Mouse (Mus musculus) intestine, embryonic 16.5 days (tissue): Measurements from ENCODE around the gene Layn. TPM values are rescaled to one million over a fixed set of nuclear protein-coding genes. Genes with fewer than 3 reads are reported as not detected.

Source experiments
- ATAC-seq: fragments of 200-750 bp; cut with Nextera tagmentation; 2 replicates; pipeline ENCODE4 v1.8.0; 2017; ENCODE audit warnings: moderate TSS enrichment, moderate library complexity
- H3K27ac ChIP-seq: fragments of 300-500 bp; sonication (generic); 2 replicates; pipeline ENCODE4 v1.5.1; 2014; ENCODE audit warnings: mild to moderate bottlenecking, low read length
- H3K27me3 ChIP-seq: fragments of 300-500 bp; sonication (generic); replicated peaks from 2 replicates; pipeline ENCODE4 v1.6.1; 2014; ENCODE audit warnings: low read length, control low read depth, mixed read lengths; ENCODE audit not compliant: control insufficient read depth, insufficient read depth
- H3K36me3 ChIP-seq: fragments of 300-500 bp; sonication (generic); 2 replicates; pipeline ENCODE4 v1.6.1; 2014; ENCODE audit warnings: low read length, control low read depth; ENCODE audit not compliant: control insufficient read depth, insufficient read depth
- H3K4me1 ChIP-seq: fragments of 300-500 bp; sonication (generic); 2 replicates; pipeline ENCODE4 v1.6.1; 2014; ENCODE audit warnings: low read length, control low read depth, mixed read lengths; ENCODE audit not compliant: control insufficient read depth, insufficient read depth
- H3K4me2 ChIP-seq: fragments of 300-500 bp; sonication (generic); 2 replicates; pipeline ENCODE4 v1.6.1; 2014; ENCODE audit warnings: low read depth, low read length, control low read depth
- H3K4me3 ChIP-seq: fragments of 300-500 bp; sonication (generic); 2 replicates; pipeline ENCODE4 v1.5.1; 2014; ENCODE audit warnings: mild to moderate bottlenecking, low read length
- H3K9ac ChIP-seq: fragments of 300-500 bp; sonication (generic); 2 replicates; pipeline ENCODE4 v1.6.1; 2014; ENCODE audit warnings: low read depth, low read length
- H3K9me3 ChIP-seq: fragments of 300-500 bp; sonication (generic); 2 replicates; pipeline ENCODE4 v1.6.1; 2016; ENCODE audit warnings: low read length, control low read depth; ENCODE audit not compliant: control insufficient read depth
- WGBS: fragments of 180-500 bp; shearing (Covaris S2); extraction: QIAGEN DNeasy Blood & Tissue Kit; methylation state at CpG from one replicate; pipeline ENCODE4 v1.1.7; 2014; 5-methylcytosine and 5-hydroxymethylcytosine counted together
- polyA plus RNA-seq: library from polyadenylated mRNA; unstranded; fragments of >200 nt; fragmentation: Nextera tagmentation; extraction: Ambion mirVana; gene quantifications from 2 replicates; pipeline ENCODE4 v1.2.1, GENCODE M21; 2015

Gene Layn
- 3.2 and 3.3 TPM in 2 replicates for polyA plus RNA-seq

GRCm38 (mm10) chr9:51076979-51077315, at the start of gene Layn:
TSS of gene Layn (minus strand) at chr9:51077094.
- Histone ChIP-seq H3K36me3 (no peaks in the 10 kb centered on the region), H3K9me3 (no peaks in the 10 kb centered on the region), H3K27me3 (no peaks in the 10 kb centered on the region), H3K27ac (peak within 1 kb of the TSS; percentile 31), H3K4me1 (peaks cover 21% of the 10 kb centered on the region), H3K4me2 (peak within 1 kb of the TSS; percentile 93), H3K9ac (peak within 1 kb of the TSS; percentile 68), H3K4me3 (peak within 1 kb of the TSS; percentile 58)
- WGBS, result under 1% methylated on average over 14 of the region's 14 CpGs
- peak; percentile 97 for ATAC-seq

GRCm38 (mm10) chr9:51114767-51115166, 37.9 kb upstream of the Layn start:
- no peak for ATAC-seq

DNA sequence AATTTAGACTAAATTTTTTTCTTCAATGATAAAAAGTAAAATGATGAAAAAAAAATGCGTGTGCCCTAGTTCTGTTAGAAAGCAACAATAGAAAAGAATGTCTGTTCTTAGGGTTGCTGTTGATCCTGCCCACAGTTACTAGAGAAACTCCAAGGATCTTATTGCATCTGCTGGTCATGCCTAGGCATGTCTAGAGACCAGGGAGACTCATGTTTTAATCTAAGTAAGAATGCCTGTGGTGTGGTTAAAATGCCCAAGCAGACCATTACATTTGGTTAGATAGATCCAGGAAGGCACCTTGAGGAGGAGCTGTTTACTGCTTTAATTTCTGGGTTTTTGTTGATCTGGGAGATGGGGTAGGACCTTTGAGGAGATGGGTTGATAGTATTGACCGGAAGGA, 28.9 kb upstream of the Layn start:
- Histone ChIP-seq H3K4me3 (no peak overlapping the region), H3K4me2 (no peak overlapping the region), H3K4me1 (peaks cover 15% of the 10 kb centered on the region), H3K9ac (no peak overlapping the region), H3K27me3 (peaks cover 6% of the 10 kb centered on the region; the same call in 1 of the 2 replicates), H3K9me3 (no peaks in the 10 kb centered on the region), H3K36me3 (no peaks in the 10 kb centered on the region), H3K27ac (no peak overlapping the region)
- no peak for ATAC-seq
- WGBS, result 68% methylated on average over 2 of the region's 2 CpGs

More at GRCm38 (mm10) chr9:51114767-51115166, 37.9 kb upstream of the Layn start:
- H3K4me2 ChIP-seq, result no peak overlapping the region
- H3K4me3 ChIP-seq, result no peak overlapping the region
- H3K27me3 ChIP-seq, result no peaks in the 10 kb centered on the region
- H3K9ac ChIP-seq, result no peak overlapping the region
- H3K36me3 ChIP-seq, result no peaks in the 10 kb centered on the region
- no peaks in the 10 kb centered on the region for H3K9me3 ChIP-seq
- no peaks in the 10 kb centered on the region for H3K4me1 ChIP-seq
- 72% methylated on average over 4 of the region's 4 CpGs for WGBS
- no peak overlapping the region for H3K27ac ChIP-seq

DNA sequence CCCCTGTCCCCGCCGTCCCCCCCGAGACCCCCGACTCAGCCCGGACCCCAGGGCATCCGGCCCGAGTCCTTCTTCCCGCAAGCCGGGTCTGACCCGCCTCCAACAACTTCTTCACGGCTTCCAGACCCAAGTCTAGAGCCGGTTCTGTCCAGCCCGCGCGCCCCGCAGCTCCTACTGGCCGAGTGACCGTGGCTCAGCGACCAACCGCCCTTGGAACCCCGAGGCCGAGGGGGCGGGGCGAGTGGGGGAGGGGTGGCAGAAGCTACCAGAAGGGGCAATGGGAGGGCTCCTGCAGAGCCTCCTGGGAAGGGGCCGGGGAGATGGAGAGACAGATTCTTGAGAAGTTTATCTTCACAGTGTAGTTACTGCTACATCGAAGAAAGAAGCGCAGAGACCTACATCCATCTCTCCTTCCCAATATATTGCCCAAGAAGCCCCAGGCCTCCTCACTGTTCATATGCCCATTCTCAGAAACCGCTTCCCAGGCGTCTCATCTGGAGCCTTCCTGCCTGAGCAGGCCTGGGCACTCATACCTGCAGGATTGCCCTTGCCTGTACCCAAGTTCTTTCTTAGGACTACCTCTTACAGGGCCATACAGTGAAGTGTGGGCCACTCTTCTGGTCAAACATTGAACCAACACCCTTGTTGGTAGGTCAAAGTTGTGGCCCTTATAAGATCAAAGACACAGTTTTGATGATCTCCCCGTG, 27.1 kb upstream of the Layn start:
- WGBS, result 12% methylated on average over 29 of the region's 30 CpGs

DNA sequence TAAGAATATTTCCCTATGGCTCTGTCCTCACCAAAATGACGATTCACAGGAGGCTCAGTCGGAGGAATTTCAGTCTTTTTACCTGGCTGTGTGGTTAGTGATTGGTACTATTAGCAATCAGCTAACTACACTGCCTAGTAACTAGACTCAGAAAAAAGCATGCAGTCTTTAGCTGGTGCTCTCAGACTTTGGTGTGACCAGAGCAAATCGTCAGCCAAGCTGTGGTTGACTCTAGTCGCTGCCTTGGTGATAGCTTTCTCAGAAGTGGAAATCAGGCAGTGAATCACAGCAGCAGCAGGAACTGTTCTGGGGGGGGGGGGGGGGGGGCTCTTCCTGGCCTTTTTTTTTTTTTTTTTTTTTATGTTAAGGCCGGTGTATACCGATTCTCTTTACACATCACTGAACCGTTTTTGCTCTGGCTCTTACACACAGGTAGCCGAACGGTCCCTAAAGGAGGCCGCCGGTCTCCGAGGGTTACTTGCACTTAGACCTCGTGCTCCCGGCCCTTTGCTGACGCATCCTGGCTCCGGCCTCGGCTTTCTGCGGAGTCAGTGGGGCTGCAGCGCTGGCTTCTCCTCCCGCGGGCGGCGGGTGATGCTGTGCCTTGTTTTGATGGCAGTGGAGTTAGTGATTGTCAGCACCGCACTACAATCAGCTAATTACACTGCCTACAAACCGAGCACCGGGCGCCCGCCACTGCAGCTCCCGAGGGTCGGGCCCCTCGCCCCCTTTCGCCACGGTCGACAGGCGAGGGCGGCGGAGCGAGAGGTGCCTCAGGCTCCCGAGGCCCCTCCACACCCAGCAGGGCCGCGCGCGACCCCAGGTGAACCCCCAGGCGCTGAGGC, 26.3 kb upstream of the Layn start:
- peak overlapping the region; percentile 100 for H3K4me2 ChIP-seq
- H3K9me3 ChIP-seq, result no peaks in the 10 kb centered on the region
- peak; percentile 72 for ATAC-seq
- no peaks in the 10 kb centered on the region for H3K36me3 ChIP-seq
- peak overlapping the region; percentile 69 for H3K9ac ChIP-seq
- no peak overlapping the region for H3K27ac ChIP-seq
- peaks cover 15% of the 10 kb centered on the region for H3K4me1 ChIP-seq
- H3K4me3 ChIP-seq, result peak overlapping the region; percentile 61
- WGBS, result 4% methylated on average over 43 of the region's 44 CpGs
- H3K27me3 ChIP-seq, result peaks cover 6% of the 10 kb centered on the region; the same call in 1 of the 2 replicates

More for the DNA sequence above, 27.1 kb upstream of the Layn start:
- H3K4me2 ChIP-seq, result peak overlapping the region; percentile 100
- no peaks in the 10 kb centered on the region for H3K36me3 ChIP-seq
- peak overlapping the region; percentile 61 for H3K4me3 ChIP-seq
- no peak overlapping the region for H3K27ac ChIP-seq
- no peaks in the 10 kb centered on the region for H3K9me3 ChIP-seq
- peak overlapping the region; percentile 69 for H3K9ac ChIP-seq
- H3K4me1 ChIP-seq, result peaks cover 15% of the 10 kb centered on the region
- peaks cover 6% of the 10 kb centered on the region; the same call in 1 of the 2 replicates for H3K27me3 ChIP-seq
- ATAC-seq, result peak; percentile 41; the same call in 1 of the 2 replicates

DNA sequence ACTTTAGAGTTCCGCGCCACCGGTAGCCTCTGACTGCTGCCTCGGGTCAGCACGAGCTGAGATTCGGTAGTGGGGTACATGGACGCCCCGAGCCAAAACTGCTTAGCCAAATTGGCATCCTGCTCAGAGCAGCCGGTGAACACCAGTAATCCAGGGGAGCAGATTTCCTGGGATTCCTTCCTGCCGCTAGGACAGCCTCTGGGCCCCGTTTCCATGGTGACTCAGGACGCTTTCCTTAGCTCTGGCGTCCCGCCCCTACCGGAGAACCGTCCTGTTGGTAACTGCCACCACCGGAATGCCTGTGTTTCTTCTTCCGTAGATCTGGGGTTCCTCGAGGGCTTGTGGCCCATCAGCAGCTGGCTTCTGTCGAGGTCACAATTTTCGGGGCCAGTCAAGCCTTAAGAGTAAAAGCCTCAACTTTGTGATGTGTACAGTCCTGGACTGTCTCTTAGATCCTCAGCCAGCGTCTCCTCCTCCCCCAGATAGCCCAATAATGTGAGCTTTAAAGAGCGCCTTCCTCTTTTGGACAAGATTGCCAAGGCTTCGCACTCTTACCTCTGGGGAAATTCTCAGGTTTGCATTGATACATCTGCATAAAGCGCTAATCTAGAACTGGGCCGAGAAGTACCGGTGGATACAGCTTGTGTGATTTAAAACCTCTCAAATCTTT, 25.0 kb upstream of the Layn start, which contains the start of gene 4833427G06Rik:
Gene 4833427G06Rik, minus strand, starts transcription at position 323 of the 670 bp plus-strand sequence.
- H3K4me3 ChIP-seq, result peak within 1 kb of the TSS; percentile 26; the same call in 1 of the 2 replicates
- H3K9ac ChIP-seq, result 0 out of 2 replicates have a peak within 1 kb of the TSS, but pooled peaks have one; percentile 30
- WGBS, result 10% methylated on average over 27 of the region's 27 CpGs
- H3K4me1 ChIP-seq, result peaks cover 15% of the 10 kb centered on the region
- peak; percentile 83 for ATAC-seq
- peak within 1 kb of the TSS; percentile 37 for H3K4me2 ChIP-seq
- H3K27me3 ChIP-seq, result peaks cover 6% of the 10 kb centered on the region; the same call in 1 of the 2 replicates
- no peaks in the 10 kb centered on the region for H3K9me3 ChIP-seq
- H3K27ac ChIP-seq, result no peak within 1 kb of the TSS
- H3K36me3 ChIP-seq, result no peaks in the 10 kb centered on the region

GRCm38 (mm10) chr9:51096306-51096705, 19.4 kb upstream of the Layn start:
- WGBS, result 39% methylated on average over 2 of the region's 2 CpGs
- Histone ChIP-seq H3K9me3 (no peaks in the 10 kb centered on the region), H3K4me2 (no peak overlapping the region), H3K36me3 (no peaks in the 10 kb centered on the region), H3K9ac (no peak overlapping the region), H3K27me3 (no peaks in the 10 kb centered on the region), H3K4me1 (no peaks in the 10 kb centered on the region), H3K27ac (no peak overlapping the region), H3K4me3 (no peak overlapping the region)
- no peak for ATAC-seq

GRCm38 (mm10) chr9:51093697-51094096, 16.8 kb upstream of the Layn start:
- Histone ChIP-seq H3K4me2 (no peak overlapping the region), H3K36me3 (no peaks in the 10 kb centered on the region), H3K27ac (no peak overlapping the region), H3K4me3 (no peak overlapping the region), H3K4me1 (no peaks in the 10 kb centered on the region), H3K27me3 (no peaks in the 10 kb centered on the region), H3K9me3 (no peaks in the 10 kb centered on the region), H3K9ac (no peak overlapping the region)
- ATAC-seq, result no peak
- 53% methylated on average over 5 of the region's 5 CpGs for WGBS

DNA sequence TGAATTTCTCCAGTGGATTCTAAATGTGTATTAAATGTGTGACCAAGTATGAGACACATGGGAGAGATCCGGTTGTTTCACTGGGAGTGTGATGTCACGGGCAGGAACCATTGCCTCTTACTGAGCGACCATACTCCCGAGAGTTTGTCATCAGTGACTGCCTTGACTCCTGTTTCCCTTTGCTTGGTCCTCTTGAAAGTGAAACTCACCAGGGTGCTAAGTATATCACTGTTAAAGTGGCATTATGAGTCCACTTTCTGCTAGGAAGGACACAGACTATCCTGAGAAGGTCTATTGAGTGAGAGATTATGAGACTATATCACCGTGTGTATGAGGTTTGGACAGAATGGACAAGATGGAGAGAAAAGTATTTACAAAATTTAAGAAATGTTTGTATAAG, 4.7 kb upstream of the Layn start:
- no peak for ATAC-seq
- H3K4me2 ChIP-seq, result no peak overlapping the region
- no peaks in the 10 kb centered on the region for H3K27me3 ChIP-seq
- no peak overlapping the region for H3K27ac ChIP-seq
- H3K36me3 ChIP-seq, result no peaks in the 10 kb centered on the region
- H3K4me3 ChIP-seq, result no peak overlapping the region
- WGBS, result 83% methylated on average over 5 of the region's 5 CpGs
- H3K4me1 ChIP-seq, result peaks cover 10% of the 10 kb centered on the region
- H3K9me3 ChIP-seq, result no peaks in the 10 kb centered on the region
- H3K9ac ChIP-seq, result no peak overlapping the region
